Mouse (Mus musculus) urinary bladder, postnatal 14 days (tissue): ENCODE results near the gene Actr3.
"Not testable (repeated sequence)": the region's sequence is repeated elsewhere in the genome, so short reads cannot be mapped to it uniquely, and the experiment has no call there.

Experiments used
- DNase-seq: peaks from one replicate; pipeline ENCODE4 v3.0.0; 2021; ENCODE audit warnings: low spot score

The Actr3 gene

GRCm38 (mm10) chr1:125437927-125438326, 2.4 kb upstream of the Actr3 start:
- no peak for DNase-seq

- DNase-seq = no peak
Observed at GRCm38 (mm10) chr1:125437161-125437560, 1.6 kb upstream of the Actr3 start.

GRCm38 (mm10) chr1:125435018-125435368, 534 bp downstream of the Actr3 start:
- DNase-seq = no peak

- peak; percentile 53 for DNase-seq
Observed at GRCm38 (mm10) chr1:125434485-125435001, 984 bp downstream of the Actr3 start.

GRCm38 (mm10) chr1:125431286-125431685, 4.2 kb downstream of the Actr3 start:
- DNase-seq = no peak

- DNase-seq = no peak
Observed at GRCm38 (mm10) chr1:125430737-125431136, 4.8 kb downstream of the Actr3 start.

- no peak for DNase-seq
Observed at GRCm38 (mm10) chr1:125429984-125430383, 5.5 kb downstream of the Actr3 start.

GRCm38 (mm10) chr1:125428315-125428714, 7.2 kb downstream of the Actr3 start:
- no peak for DNase-seq

GRCm38 (mm10) chr1:125426387-125427045, 9.0 kb downstream of the Actr3 start:
- no peak for DNase-seq

GRCm38 (mm10) chr1:125419906-125420305, 15.6 kb downstream of the Actr3 start:
- DNase-seq = no peak

- no peak for DNase-seq
Observed at GRCm38 (mm10) chr1:125418732-125419131, 16.8 kb downstream of the Actr3 start.

GRCm38 (mm10) chr1:125407220-125407619, 28.3 kb downstream of the Actr3 start:
- no peak for DNase-seq

GRCm38 (mm10) chr1:125395391-125395790, 40.1 kb downstream of the Actr3 start:
- no peak for DNase-seq

GRCm38 (mm10) chr1:125393324-125393723, 42.2 kb downstream of the Actr3 start:
- not testable (repeated sequence) for DNase-seq

- not testable (repeated sequence) for DNase-seq
Observed at GRCm38 (mm10) chr1:125390065-125390754, 45.3 kb downstream of the Actr3 start.

GRCm38 (mm10) chr1:125389634-125390033, 45.9 kb downstream of the Actr3 start:
- DNase-seq = not testable (repeated sequence)

GRCm38 (mm10) chr1:125388370-125388769, 47.2 kb downstream of the Actr3 start:
- no peak for DNase-seq

- DNase-seq = no peak
Observed at GRCm38 (mm10) chr1:125386217-125386616, 49.3 kb downstream of the Actr3 start.

- DNase-seq = no peak
Observed at GRCm38 (mm10) chr1:125382622-125383021, 52.9 kb downstream of the Actr3 start.

GRCm38 (mm10) chr1:125378889-125379288, 56.6 kb downstream of the Actr3 start:
- no peak for DNase-seq

GRCm38 (mm10) chr1:125372855-125373254, 62.7 kb downstream of the Actr3 start:
- DNase-seq = no peak

- peak; percentile 46 for DNase-seq
Observed at GRCm38 (mm10) chr1:125370779-125371178, 64.7 kb downstream of the Actr3 start.

GRCm38 (mm10) chr1:125365576-125365975, 70.0 kb downstream of the Actr3 start:
- DNase-seq = no peak
